In the genomic region with DNA sequence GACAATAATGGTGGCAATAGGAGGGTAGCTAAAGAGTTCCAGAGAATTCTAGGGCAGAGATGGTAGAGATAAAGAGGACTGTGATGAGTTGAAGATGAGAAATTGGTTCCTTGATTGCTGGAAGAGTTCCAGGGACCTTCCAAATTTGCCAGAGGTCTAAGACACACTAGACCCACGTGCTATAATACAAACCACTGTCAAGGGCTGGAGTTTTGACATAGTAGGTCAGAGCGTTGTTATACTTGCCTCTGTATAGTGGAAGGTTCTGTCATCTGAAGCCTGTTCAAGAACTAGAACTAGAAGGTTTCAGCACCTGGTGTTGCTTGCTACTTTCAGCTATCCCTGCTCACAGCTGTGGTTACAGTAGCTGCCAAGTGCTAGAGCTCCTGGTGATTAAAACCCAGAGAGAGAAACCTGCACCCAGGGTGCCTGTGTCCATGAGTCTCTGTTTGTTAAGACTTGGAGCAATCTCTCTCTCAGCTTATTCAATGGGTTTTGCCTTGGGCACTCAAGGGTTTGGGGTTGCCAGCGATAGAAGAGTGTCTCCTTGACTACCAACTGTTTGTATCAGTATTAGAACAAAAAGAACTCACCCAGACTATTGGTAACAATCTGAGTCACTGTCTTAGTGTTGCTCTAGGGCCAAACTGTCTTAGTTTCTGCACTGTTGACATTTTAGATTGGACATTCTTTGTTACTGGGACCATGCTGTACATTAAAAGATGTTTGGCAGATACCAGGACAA, we compare ENCODE assay signal across 24 mouse cellular contexts. TPM values are rescaled to one million over a fixed set of nuclear protein-coding genes. Genes with fewer than 3 reads are reported as not detected.
"Had no signal": no experiment of that assay in that cellular context is flagged by ENCODE, and none has a peak within 500 bp of the region (broad histone marks: within the 10 kb centered on the region; RNA-seq: fewer than 3 reads in every experiment).

No protein-coding gene starts in this region.

- H3K4me1 ChIP-seq: kidney, embryonic 15.5 days; limb, embryonic 15.5 days; midbrain, embryonic 13.5 days; stomach, embryonic 15.5 days had no signal

- H3K27me3 ChIP-seq: kidney, embryonic 15.5 days; midbrain, embryonic 13.5 days; stomach, embryonic 15.5 days had no signal

- H3K36me3 ChIP-seq: kidney, embryonic 15.5 days; limb, embryonic 12.5 days; limb, embryonic 15.5 days; midbrain, embryonic 13.5 days; stomach, embryonic 15.5 days had no signal

- ATAC-seq: liver, postnatal 0 days; lung, postnatal 0 days; midbrain, embryonic 13.5 days had no signal

- H3K9me3 ChIP-seq: kidney, embryonic 15.5 days; limb, embryonic 12.5 days; limb, embryonic 15.5 days; midbrain, embryonic 13.5 days; stomach, embryonic 15.5 days had no signal

- H3K4me3 ChIP-seq: kidney, embryonic 15.5 days; left cerebral cortex, adult 2 months; limb, embryonic 12.5 days; limb, embryonic 15.5 days; midbrain, embryonic 13.5 days; stomach, embryonic 15.5 days had no signal

- H3K27ac ChIP-seq: kidney, embryonic 15.5 days; left cerebral cortex, adult 2 months; limb, embryonic 12.5 days; limb, embryonic 15.5 days; liver, embryonic 14.5 days; midbrain, embryonic 13.5 days; stomach, embryonic 15.5 days had no signal

- DNase-seq: kidney, adult 8-10 months; kidney, postnatal 10 days; kidney, postnatal 36 days; layer of hippocampus, postnatal 36 days; left cerebral cortex, postnatal 4 days; liver, postnatal 0 days; lung, embryonic 14.5 days; lung, postnatal 36 days; thymus, postnatal 25 days had no signal

- H3K4me2 ChIP-seq: kidney, embryonic 15.5 days; limb, embryonic 12.5 days; limb, embryonic 15.5 days; liver, embryonic 11.5 days; lung, embryonic 14.5 days; midbrain, embryonic 13.5 days; stomach, embryonic 15.5 days had no signal

- H3K9ac ChIP-seq: kidney, embryonic 15.5 days; limb, embryonic 12.5 days; limb, embryonic 15.5 days; liver, embryonic 14.5 days; liver, postnatal 0 days; lung, embryonic 14.5 days; midbrain, embryonic 13.5 days; stomach, embryonic 15.5 days had no signal

RNA-seq across cellular contexts. Expression of a gene that starts 27.7 kb away (rescaled TPM):
- total RNA-seq: layer of hippocampus, adult 8-10 months; layer of hippocampus, postnatal 10 days; layer of hippocampus, postnatal 36 days; left cerebral cortex, adult 2 months; left cerebral cortex, postnatal 10 days; left cerebral cortex, postnatal 4 days; midbrain, postnatal 0 days had no signal
- polyA plus RNA-seq: kidney, embryonic 15.5 days; limb, embryonic 12.5 days; limb, embryonic 15.5 days; liver, embryonic 11.5 days; liver, embryonic 14.5 days; liver, postnatal 0 days; lung, embryonic 14.5 days; midbrain, embryonic 13.5 days; midbrain, postnatal 0 days; neural tube, embryonic 11.5 days; neural tube, embryonic 14.5 days; stomach, embryonic 15.5 days had no signal
